Mouse (Mus musculus): ENCODE measurements around the gene Fibp.

DNA sequence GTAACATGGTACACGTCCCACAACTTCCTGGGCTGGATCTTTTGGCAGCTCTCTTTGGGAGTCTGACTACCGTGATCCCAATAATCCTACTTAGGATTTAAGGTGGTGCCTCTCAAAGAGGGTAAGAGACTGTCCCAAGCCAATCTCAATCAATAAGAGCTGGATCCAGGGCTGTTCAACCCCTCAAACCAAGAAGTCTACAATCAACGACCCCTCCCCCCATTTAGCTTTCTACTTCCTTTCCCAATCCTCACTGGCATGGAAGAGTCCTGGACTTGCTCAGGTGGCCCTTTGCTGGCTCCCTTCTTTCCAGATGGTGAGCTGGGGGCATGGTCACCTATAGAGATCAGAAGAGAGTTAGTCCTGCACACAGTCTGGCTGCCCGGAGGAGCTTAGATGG, 26.4 kb downstream of the Fibp start:
- TF ChIP-seq CTCF (IDR thresholded peaks at IDR 0.05; ENCODE audit: extremely low read depth, insufficient read length, insufficient replicate concordance, low read depth, low read length) (no peak), POLR2A (IDR thresholded peaks at IDR 0.05; ENCODE audit: low read depth, low read length) (no peak)

Measured in small intestine, adult 2 months (tissue).